Comparison of ENCODE assay signal across 16 mouse cellular contexts in the genomic region with DNA sequence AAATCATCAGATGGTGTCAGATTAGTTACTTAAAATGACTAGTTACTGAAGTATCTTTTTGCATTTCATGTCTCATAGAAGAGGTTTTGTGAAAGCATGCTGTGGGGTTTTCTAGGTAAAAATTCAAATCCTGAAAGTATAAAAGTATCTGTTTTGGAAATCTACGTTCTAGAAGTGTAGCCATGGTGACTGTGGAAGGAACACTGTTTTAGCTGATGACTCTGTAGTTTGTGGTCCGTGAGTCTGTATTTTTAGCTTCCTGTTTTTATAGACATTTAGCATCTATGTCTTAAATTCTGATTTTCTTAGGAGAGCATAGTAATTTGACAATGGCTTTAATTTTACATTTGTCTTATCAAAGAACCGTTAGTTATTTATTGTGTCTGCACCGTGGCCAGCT. TPM values are rescaled to one million over a fixed set of nuclear protein-coding genes. Genes with fewer than 3 reads are reported as not detected.
DNase-seq lines count a peak whose midpoint lies in the region; ATAC-seq lines count a peak whose summit lies in the region.
"Had no signal": no experiment of that assay in that cellular context is flagged by ENCODE, and none has a peak within 500 bp of the region (broad histone marks: within the 10 kb centered on the region; RNA-seq: fewer than 3 reads in every experiment).

No protein-coding gene starts in this region.

- intact Hi-C loops in heart, postnatal 25 days (cut with DNase I) = no loop called here

- peak; percentile 12 for DNase-seq in CD4-positive, CD25-positive, alpha-beta regulatory T cell, adult 2 months (ENCODE audit: low read depth, low spot score)
- DNase-seq in heart, postnatal 25 days (ENCODE audit: low spot score) = no peak
- DNase-seq in cerebellum, postnatal 10 days = no peak
- no peak for DNase-seq in spleen, postnatal 10 days (ENCODE audit: low spot score in 2 of 2)
- DNase-seq: adrenal gland, postnatal 10 days; B cell, adult 2 months; cerebellum, adult 2 months; cerebellum, postnatal 14 days; gastrocnemius, postnatal 25 days; heart, postnatal 36 days; kidney, adult 18-20 months had no signal

- ATAC-seq in activated CD4-positive, CD25-positive, alpha-beta regulatory T cell, adult 4 months = peak; percentile 68
- peak; percentile 23; the same call in 1 of the 2 replicates for ATAC-seq in megakaryocyte, adult 5-6 weeks (ENCODE audit: poor library complexity, severe bottlenecking)
- ATAC-seq: forebrain, embryonic 15.5 days; hindbrain, postnatal 0 days; intestine, embryonic 15.5 days had no signal

RNA-seq across cellular contexts. Expression of gene Ttc37, which starts 30.3 kb away (rescaled TPM):
- 10 to 100 TPM; 16.8 to 17.8 TPM for polyA plus RNA-seq in activated CD4-positive, CD25-positive, alpha-beta regulatory T cell, adult 4 months (2017; shearing (Covaris generic))
- total RNA-seq in megakaryocyte, adult 5-6 weeks (2015) = 10.0 and 14.1 TPM in 2 replicates
- 16.3 and 23.2 TPM in 2 replicates for total RNA-seq in megakaryocyte, adult 5-6 weeks (2017)
- total RNA-seq in heart, postnatal 25 days (2021) = 10 to 100 TPM; 10.8 to 11.3 TPM

RNA-seq across cellular contexts. Expression of gene Arsk, which starts 30.3 kb away (rescaled TPM):
- polyA plus RNA-seq in activated CD4-positive, CD25-positive, alpha-beta regulatory T cell, adult 4 months (2017; shearing (Covaris generic)) = 1 to 10 TPM; 4.7 to 10.0 TPM
- total RNA-seq in megakaryocyte, adult 5-6 weeks (2015) = 11.8 and 14.2 TPM in 2 replicates
- total RNA-seq in megakaryocyte, adult 5-6 weeks (2017) = 13.5 and 15.2 TPM in 2 replicates
- 1 to 10 TPM; 3.1 to 4.4 TPM for total RNA-seq in heart, postnatal 25 days (2021)
